Mouse (Mus musculus) adrenal gland, postnatal 36 days (tissue): ENCODE data around the gene Adgrg3. TPM values are rescaled to one million over a fixed set of nuclear protein-coding genes. Genes with fewer than 3 reads are reported as not detected.

Experiments used
- DNase-seq, 2 experiments: peaks; one replicate each; pipeline ENCODE4 v3.0.0; 2021; ENCODE audit warnings: mixed read lengths in 1 of 2
- total RNA-seq, 2 experiments: library from RNA; stranded (reverse); gene quantifications; 2 replicates each; pipeline ENCODE4 v1.2.3; 2021

The Adgrg3 gene
- total RNA-seq, 2 experiments from 2014 or later, result 3.2 to 3.7 TPM

GRCm38 (mm10) chr8:94992996-94993724 is 24.3 kb upstream of the Adgrg3 start:
- no peak for DNase-seq

GRCm38 (mm10) chr8:94994006-94994405 is 23.5 kb upstream of the Adgrg3 start:
- DNase-seq, result peak; percentile 57 to 73

GRCm38 (mm10) chr8:94994510-94994909 is 23.0 kb upstream of the Adgrg3 start:
- DNase-seq, result no peak

DNA sequence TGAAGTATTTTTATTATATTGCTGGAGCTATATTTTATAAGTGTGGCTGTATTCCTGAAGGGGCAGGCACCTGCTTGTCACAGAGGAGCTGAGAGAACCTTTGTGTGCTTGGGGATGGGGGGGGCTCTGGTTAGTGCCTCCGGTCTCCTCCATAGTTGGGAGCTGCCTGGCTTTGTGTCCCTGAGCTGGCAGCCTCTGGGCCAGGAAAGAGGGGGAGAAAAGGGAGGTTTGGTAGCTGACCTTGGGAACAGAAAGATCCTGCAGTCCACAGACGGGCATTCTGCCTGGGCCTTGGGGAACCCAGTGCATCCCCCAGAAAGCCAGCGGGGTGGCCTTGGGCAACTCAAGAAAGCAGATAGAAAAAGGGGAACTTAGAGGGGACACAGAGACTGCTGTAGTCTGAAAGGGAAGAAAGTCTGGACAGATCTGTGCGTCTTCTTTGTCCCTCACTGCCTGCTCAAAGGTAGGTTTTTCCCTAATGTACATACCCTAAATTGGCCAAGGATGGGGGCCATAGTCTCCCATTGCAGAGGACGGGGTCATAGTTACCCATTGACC is 22.1 kb upstream of the Adgrg3 start:
- DNase-seq, result peak; percentile 68 to 76

DNA sequence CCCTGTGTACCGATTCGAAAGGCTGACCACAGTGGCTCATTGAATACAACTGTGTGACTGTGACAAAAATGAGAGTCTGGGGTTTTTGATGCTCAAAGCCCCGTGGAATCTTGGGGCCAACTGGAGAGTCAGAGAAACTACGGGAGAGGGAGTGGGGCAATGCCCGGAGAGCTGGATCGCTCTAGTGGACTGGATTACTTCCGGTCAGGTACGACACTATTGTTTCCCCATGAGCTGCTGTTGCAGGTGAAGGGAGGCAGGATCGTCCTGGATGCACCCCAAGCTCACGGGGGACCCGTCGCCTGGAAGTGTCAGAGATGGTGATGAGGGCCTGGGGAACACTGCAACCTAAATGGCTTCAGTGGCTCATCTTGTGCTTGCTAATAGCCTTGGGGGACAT is 21.5 kb upstream of the Adgrg3 start:
- DNase-seq, result no peak

GRCm38 (mm10) chr8:94996899-94997856 is 20.3 kb upstream of the Adgrg3 start:
- DNase-seq, result peak; percentile 39 to 60

- no peak for DNase-seq
Observed at GRCm38 (mm10) chr8:94997857-94998243, 19.6 kb upstream of the Adgrg3 start.

- no peak for DNase-seq
Observed at GRCm38 (mm10) chr8:94998431-94998830, 19.1 kb upstream of the Adgrg3 start.

GRCm38 (mm10) chr8:94999004-94999403 is 18.5 kb upstream of the Adgrg3 start:
- no peak for DNase-seq

GRCm38 (mm10) chr8:94999956-95000355 is 17.5 kb upstream of the Adgrg3 start:
- peak in 1 of 2 experiments; percentile 35 for DNase-seq

DNA sequence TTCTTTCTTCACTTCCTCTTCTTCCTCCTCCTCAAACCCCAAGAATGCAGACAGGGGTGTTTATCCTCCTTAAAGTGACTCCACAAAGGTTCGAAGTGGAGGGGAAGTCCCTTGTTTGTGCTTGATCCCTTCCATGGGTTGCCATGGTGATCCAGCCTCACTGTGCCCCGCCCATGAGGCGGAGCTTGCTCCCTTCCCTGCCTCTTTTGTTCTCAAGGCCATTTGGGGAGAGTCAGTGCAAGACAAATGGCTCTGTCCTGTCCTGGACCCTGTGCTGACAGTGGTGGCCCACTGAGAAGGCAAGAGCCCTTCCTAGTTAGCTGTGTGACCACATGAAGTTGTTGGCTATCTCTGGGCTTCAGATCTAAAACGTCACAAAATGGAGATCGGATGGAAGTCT is 16.8 kb upstream of the Adgrg3 start:
- DNase-seq, result peak; percentile 58 to 77

- DNase-seq, result no peak
Observed at GRCm38 (mm10) chr8:95001165-95001564, 16.3 kb upstream of the Adgrg3 start.

GRCm38 (mm10) chr8:95001655-95002054 is 15.8 kb upstream of the Adgrg3 start:
- peak; percentile 75 to 85 for DNase-seq

DNA sequence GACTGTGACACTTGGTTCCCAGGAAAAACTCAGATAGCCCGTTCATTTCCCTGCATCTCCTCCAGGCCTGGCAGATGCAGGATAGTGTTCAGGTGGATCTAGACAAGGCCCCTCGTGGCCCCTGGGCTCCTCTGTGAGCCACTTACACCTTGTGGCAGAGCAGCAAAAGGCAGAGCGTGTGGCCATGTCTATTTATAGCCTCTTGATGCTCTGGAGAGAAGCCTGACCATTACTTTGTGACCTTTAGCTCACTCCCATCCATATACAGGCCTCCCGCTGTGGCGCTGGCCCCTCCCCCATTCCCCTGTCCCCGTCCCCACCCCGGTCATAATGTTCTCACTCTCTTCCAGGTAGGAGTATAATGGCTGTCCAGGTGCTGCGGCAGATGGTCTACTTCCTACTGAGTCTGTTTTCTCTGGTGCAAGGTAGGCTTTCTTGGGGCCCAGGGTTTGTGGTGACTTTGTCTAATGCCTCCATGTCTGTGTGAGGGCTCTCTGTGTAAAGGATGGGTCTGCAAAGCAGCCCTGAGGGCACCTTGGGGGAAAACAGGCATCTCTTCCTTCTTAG is 15.3 kb upstream of the Adgrg3 start:
- DNase-seq, result no peak

- no peak for DNase-seq
Observed at GRCm38 (mm10) chr8:95012442-95012919, 5.0 kb upstream of the Adgrg3 start.

DNA sequence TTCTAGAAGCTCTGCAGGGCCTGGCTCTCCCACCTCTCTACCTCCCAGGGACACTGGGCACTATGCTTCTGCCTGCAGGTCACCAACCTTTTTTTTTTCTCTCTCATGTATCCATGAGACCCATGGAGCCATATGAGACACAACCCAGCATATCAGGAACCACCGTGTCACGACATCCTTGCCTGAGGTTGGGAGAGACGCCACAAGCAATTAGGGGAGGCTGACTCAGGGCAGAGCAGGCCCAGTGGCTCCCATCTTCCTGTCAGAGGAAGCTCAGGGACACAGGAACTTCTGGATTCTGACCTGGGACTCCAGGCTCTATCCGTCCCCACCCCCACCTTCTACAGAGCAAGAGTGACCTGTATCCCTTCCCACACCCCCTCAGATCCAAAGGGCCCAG is 1.6 kb upstream of the Adgrg3 start:
- no peak for DNase-seq

- DNase-seq, result no peak
Observed at GRCm38 (mm10) chr8:95016684-95017083, 808 bp upstream of the Adgrg3 start.

DNA sequence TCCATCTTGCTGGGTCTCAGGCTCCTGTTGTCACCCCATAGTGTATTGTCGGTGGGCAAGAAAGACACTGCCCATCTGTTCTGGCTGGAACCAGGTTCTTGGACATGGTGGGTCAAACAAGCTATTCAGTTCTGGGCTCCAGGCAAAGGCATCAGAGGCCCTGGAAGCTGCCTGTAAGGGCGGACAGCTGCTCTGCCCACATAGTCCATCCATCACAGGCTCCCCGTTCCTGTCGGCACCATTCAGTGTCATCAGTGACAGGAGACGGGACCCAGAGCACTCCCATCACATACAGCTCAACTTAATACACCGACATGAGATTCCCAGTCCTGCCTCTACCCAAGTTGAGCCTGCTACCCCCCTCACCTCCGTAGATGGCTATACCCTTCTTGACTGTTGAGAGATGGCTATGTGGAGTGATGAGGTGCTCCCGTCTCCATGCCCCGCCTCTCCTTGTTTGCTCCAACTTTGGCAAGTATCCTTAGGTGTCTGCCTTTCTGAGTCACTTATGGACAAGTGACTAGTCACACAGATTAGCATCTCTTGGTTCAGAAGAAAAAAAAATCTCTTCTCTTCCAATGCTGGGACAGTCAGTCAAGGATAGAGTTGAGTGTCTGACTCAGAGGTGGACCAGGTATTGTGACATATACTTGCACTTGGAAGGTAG is 610 bp downstream of the Adgrg3 start:
- DNase-seq, result no peak

DNA sequence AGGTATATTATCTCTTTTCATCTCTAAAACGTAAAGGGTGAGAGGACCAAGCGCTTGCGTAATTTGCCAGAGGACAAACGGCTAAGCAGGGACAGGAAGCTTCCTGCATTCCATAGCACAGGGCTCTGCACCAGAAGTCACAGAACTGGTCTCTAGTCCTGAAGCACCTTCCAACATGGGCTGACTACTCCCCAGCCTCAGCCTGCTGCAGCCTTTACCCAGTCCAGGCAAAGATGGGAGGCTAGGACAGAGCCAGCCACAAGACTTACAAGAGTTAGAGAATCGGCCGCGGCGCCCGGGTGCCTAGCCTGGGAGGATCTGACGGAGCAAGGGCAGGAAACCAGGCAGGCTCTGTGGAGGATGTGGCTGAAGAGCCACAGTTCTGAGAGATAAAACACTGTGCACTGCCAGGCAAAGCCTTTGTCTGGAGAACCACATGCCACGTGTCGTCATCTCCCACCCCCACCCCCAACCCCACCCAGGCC is 2.8 kb downstream of the Adgrg3 start:
- DNase-seq, result no peak

GRCm38 (mm10) chr8:95020821-95021220 is 3.3 kb downstream of the Adgrg3 start:
- DNase-seq, result no peak

GRCm38 (mm10) chr8:95023201-95023600 is 5.7 kb downstream of the Adgrg3 start:
- DNase-seq, result no peak

DNA sequence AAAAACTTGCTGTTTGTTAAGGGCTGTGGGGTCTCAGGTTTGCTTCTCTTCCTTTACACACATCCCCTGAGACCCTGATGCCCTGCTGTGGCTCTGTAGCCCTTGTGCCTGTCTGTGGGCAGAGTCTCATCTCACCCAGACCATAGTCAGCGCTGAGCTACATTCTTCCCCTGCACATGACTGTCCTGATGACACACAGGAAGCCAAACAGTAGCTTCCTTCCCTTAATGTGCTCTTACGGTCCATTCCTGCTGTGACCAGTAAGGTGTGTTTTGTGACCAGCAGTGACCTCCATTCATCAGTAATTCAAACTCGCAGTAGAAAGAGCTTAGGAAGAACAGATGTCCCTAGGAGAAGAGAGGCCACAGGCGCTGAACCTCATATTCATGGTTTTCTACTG is 6.9 kb downstream of the Adgrg3 start:
- no peak for DNase-seq
